In the genomic region with DNA sequence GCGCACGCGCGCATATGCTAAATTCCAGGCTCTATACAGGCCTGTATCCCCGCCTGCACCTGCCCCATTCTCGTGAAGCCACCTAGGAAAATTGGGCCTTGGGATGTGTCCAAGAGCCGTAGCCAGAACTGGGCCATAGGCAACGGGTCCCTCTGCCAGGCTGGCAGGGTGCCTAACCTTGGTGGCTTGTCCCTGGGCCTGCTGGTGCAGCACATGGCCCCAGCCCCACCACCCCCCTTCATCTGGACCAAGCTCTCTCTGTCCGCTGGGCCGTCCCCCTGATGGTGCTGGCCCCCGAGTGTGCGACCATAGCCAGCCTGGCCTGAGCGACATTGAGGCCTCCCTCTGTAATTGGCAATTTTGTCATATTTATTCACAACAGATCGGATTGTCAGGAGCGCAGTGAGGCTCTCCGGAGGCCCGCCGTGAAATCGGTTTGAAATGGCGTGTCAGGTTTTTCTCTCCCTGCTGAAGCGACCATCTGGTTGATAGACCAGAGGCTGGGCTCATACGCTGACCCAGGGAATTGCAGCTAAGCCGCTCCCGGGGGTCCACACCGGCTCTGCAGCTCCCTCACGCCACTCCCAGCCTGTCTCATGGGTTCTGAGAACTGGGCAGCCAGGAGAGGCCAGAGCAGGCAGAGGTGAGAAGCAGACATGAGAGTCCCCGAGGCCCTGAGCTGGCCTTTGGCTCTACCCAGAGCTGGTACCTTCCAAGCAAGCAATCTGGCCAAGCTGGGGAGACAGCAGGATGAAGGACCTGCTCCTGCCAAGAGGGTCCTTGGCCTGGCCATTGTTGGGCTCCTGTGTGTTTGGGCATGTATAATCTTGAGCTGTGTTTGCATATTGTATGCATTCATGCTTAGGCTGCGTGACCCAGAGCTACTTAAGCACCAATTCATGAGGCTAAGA, we compare ENCODE assay signal across 10 mouse cellular contexts.
DNase-seq lines count a peak whose midpoint lies in the region; ATAC-seq lines count a peak whose summit lies in the region.
"Had no signal": no experiment of that assay in that cellular context is flagged by ENCODE, and none has a peak within 500 bp of the region (broad histone marks: within the 10 kb centered on the region; RNA-seq: fewer than 3 reads in every experiment).

No protein-coding gene starts in this region.

- H3K4me3 ChIP-seq in limb, embryonic 12.5 days (replicated peaks) = no peak overlapping the region
- no peak overlapping the region for H3K4me3 ChIP-seq in limb, embryonic 10.5 days
- no peak overlapping the region for H3K4me3 ChIP-seq in hindbrain, embryonic 15.5 days
- H3K4me3 ChIP-seq: heart, adult 2 months had no signal

- no peaks in the 10 kb centered on the region for H3K4me1 ChIP-seq in limb, embryonic 12.5 days (replicated peaks)
- H3K4me1 ChIP-seq in limb, embryonic 10.5 days = peaks cover 2% of the 10 kb centered on the region
- H3K4me1 ChIP-seq in hindbrain, embryonic 15.5 days (replicated peaks) = peaks cover 16% of the 10 kb centered on the region

- DNase-seq in limb, embryonic 10.5 days (ENCODE audit: low spot score) = no peak
- DNase-seq in cerebellum, postnatal 14 days = peak; percentile 98 to 99
- peak; percentile 41 for DNase-seq in retina, embryonic 14.5 days (ENCODE audit: low spot score)
- no peak for DNase-seq in frontal cortex, postnatal 14 days (ENCODE audit: low spot score in 2 of 2)
- DNase-seq in gastrocnemius, postnatal 25 days = no peak
- DNase-seq: heart, adult 2 months; lung, embryonic 14.5 days had no signal

- 79% methylated on average over 28 of the region's 28 CpGs for WGBS in limb, embryonic 12.5 days
- WGBS in limb, embryonic 10.5 days = 82% methylated on average over 28 of the region's 28 CpGs
- 37% methylated on average over 28 of the region's 28 CpGs for WGBS in hindbrain, embryonic 15.5 days

- H3K36me3 ChIP-seq in limb, embryonic 12.5 days = no peaks in the 10 kb centered on the region
- no peaks in the 10 kb centered on the region for H3K36me3 ChIP-seq in limb, embryonic 10.5 days
- H3K36me3 ChIP-seq in hindbrain, embryonic 15.5 days = no peaks in the 10 kb centered on the region

- no peaks in the 10 kb centered on the region for H3K9me3 ChIP-seq in limb, embryonic 12.5 days
- no peaks in the 10 kb centered on the region for H3K9me3 ChIP-seq in limb, embryonic 10.5 days (replicated peaks)
- H3K9me3 ChIP-seq in hindbrain, embryonic 15.5 days = no peaks in the 10 kb centered on the region

- no peak overlapping the region for H3K27ac ChIP-seq in limb, embryonic 12.5 days
- no peak overlapping the region for H3K27ac ChIP-seq in limb, embryonic 10.5 days
- H3K27ac ChIP-seq in hindbrain, embryonic 15.5 days (replicated peaks) = peak overlapping the region; percentile 69
- H3K27ac ChIP-seq: heart, adult 2 months had no signal

- peak; percentile 28; the same call in 1 of the 2 replicates for ATAC-seq in limb, embryonic 12.5 days (ENCODE audit: insufficient number of reproducible peaks, insufficient read depth, low FRiP score, low TSS enrichment, low read depth)
- peak; percentile 70 for ATAC-seq in hindbrain, embryonic 15.5 days (ENCODE audit: low FRiP score, low read depth)
- no peak for ATAC-seq in granulocyte monocyte progenitor cell, adult 5-6 weeks (replicated peaks; ENCODE audit: poor library complexity, severe bottlenecking)

- peaks cover 87% of the 10 kb centered on the region for H3K27me3 ChIP-seq in limb, embryonic 12.5 days
- peaks cover 100% of the 10 kb centered on the region for H3K27me3 ChIP-seq in limb, embryonic 10.5 days (ENCODE audit: low read depth, poor library complexity, severe bottlenecking)
- H3K27me3 ChIP-seq in hindbrain, embryonic 15.5 days = no peaks in the 10 kb centered on the region

- H3K4me2 ChIP-seq in limb, embryonic 12.5 days = no peak overlapping the region
- no peak overlapping the region for H3K4me2 ChIP-seq in hindbrain, embryonic 15.5 days
- H3K4me2 ChIP-seq: lung, embryonic 14.5 days had no signal

- no peak overlapping the region for H3K9ac ChIP-seq in limb, embryonic 12.5 days (replicated peaks)
- H3K9ac ChIP-seq in hindbrain, embryonic 15.5 days = no peak overlapping the region
- H3K9ac ChIP-seq: lung, embryonic 14.5 days had no signal

Comparison
In these comparisons a context has a peak if more than half of its experiments do, and no peak if none do; other contexts are left out.
1. DNase-seq: peak in cerebellum, postnatal 14 days (2 of 2) and retina, embryonic 14.5 days (single experiment); none in limb, embryonic 10.5 days (single experiment), frontal cortex, postnatal 14 days (0 of 2) and gastrocnemius, postnatal 25 days (single experiment).